Mouse (Mus musculus) ES-Bruce4 (cell line): ENCODE data around the gene Flt3. TPM values are rescaled to one million over a fixed set of nuclear protein-coding genes. Genes with fewer than 3 reads are reported as not detected.

ENCODE experiments used
- H3K27ac ChIP-seq: 2 replicates; pipeline ENCODE4 v1.5.1; 2012; ENCODE audit warnings: low read length, inconsistent platforms; ENCODE audit not compliant: insufficient read depth
- H3K27me3 ChIP-seq: 2 replicates; pipeline ENCODE4 v1.6.1; 2012; ENCODE audit warnings: mild to moderate bottlenecking, low read length, inconsistent platforms; ENCODE audit not compliant: control insufficient read depth, poor library complexity, insufficient read depth, severe bottlenecking
- H3K36me3 ChIP-seq: 2 replicates; pipeline ENCODE4 v1.6.1; 2012; ENCODE audit warnings: inconsistent platforms, mild to moderate bottlenecking, low read length, moderate library complexity; ENCODE audit not compliant: control insufficient read depth, poor library complexity, insufficient read depth, severe bottlenecking
- H3K4me1 ChIP-seq: one replicate; pipeline ENCODE4 v1.8.1; 2011; ENCODE audit warnings: low read length; ENCODE audit not compliant: control insufficient read depth, insufficient read depth
- H3K4me3 ChIP-seq: 2 replicates; pipeline ENCODE4 v1.5.1; 2011; ENCODE audit warnings: low read depth, mild to moderate bottlenecking, low read length
- H3K9ac ChIP-seq: 2 replicates; pipeline ENCODE4 v1.6.1; 2012; ENCODE audit warnings: low read depth, mild to moderate bottlenecking, inconsistent platforms; ENCODE audit not compliant: poor library complexity, severe bottlenecking
- H3K9me3 ChIP-seq: replicated peaks from 2 replicates; pipeline ENCODE4 v1.6.1; 2012; ENCODE audit warnings: mild to moderate bottlenecking, low read length, inconsistent platforms; ENCODE audit not compliant: control insufficient read depth, poor library complexity, insufficient read depth, severe bottlenecking
- CTCF ChIP-seq: IDR thresholded peaks from one replicate; pipeline ENCODE4 v1.8.1; 2011; ENCODE audit warnings: low read depth, low read length
- EP300 ChIP-seq: IDR thresholded peaks from 2 replicates; pipeline ENCODE4 v1.6.1; 2011; ENCODE audit warnings: low read depth, low read length; ENCODE audit not compliant: insufficient read depth
- POLR2A ChIP-seq: IDR thresholded peaks from one replicate; pipeline ENCODE4 v1.8.1; 2011; ENCODE audit warnings: low read length; ENCODE audit not compliant: insufficient read depth
- polyA plus RNA-seq: library from polyadenylated mRNA; stranded (reverse); fragments of >200 nt; gene quantifications from 2 replicates; pipeline ENCODE4 v1.2.4, GENCODE M21; 2011; ENCODE audit warnings: low read depth; ENCODE audit not compliant: missing spikeins, insufficient read depth, insufficient read length

Gene Flt3
- polyA plus RNA-seq, 1 experiment = 0.21 TPM

GRCm38 (mm10) chr5:147308451-147308850 is 91.8 kb downstream of the Flt3 start:
- TF ChIP-seq EP300 = no peak
- no peak for TF ChIP-seq POLR2A
- TF ChIP-seq CTCF = no peak
- H3K27ac ChIP-seq = no peak overlapping the region
- peaks cover 36% of the 10 kb centered on the region for H3K27me3 ChIP-seq
- no peak overlapping the region for H3K9ac ChIP-seq
- no peak overlapping the region for H3K4me3 ChIP-seq
- no peaks in the 10 kb centered on the region for H3K9me3 ChIP-seq
- H3K36me3 ChIP-seq = no peaks in the 10 kb centered on the region
- no peaks in the 10 kb centered on the region for H3K4me1 ChIP-seq

DNA sequence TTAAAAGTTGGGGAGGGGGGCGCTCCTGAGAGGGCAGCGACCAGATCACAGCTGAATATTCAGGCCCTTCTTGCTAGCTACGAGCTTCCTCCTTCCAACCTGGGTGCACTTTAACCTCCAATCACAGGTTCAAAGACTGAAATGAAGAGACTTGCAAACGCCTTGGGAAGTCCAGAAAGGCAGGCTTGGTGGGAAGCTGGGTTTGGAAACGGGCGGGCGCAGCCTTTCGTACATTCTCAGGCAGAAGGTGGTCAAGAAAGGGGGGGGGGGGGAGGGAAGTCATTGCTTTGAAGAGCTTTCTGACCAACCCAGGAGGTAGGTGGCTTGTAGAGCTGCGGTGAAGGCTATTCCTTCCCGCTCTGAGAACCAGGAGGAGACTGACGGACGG is 92.9 kb downstream of the Flt3 start:
- H3K9me3 ChIP-seq = no peaks in the 10 kb centered on the region
- H3K4me1 ChIP-seq = no peaks in the 10 kb centered on the region
- no peaks in the 10 kb centered on the region for H3K36me3 ChIP-seq
- peak overlapping the region; percentile 41; the same call in 1 of the 2 replicates for H3K4me3 ChIP-seq
- H3K27ac ChIP-seq = no peak overlapping the region
- TF ChIP-seq POLR2A = no peak
- no peak for TF ChIP-seq CTCF
- no peak for TF ChIP-seq EP300
- H3K27me3 ChIP-seq = peaks cover 35% of the 10 kb centered on the region
- H3K9ac ChIP-seq = no peak overlapping the region

GRCm38 (mm10) chr5:147306638-147307397 is 93.5 kb downstream of the Flt3 start, which contains the start of gene Cdx2:
Cdx2 (minus strand) TSS chr5:147307270.
- Histone ChIP-seq H3K27ac (no peak within 1 kb of the TSS), H3K4me3 (peak within 1 kb of the TSS; percentile 41), H3K27me3 (peaks cover 35% of the 10 kb centered on the region), H3K9ac (peak within 1 kb of the TSS; percentile 28), H3K9me3 (no peaks in the 10 kb centered on the region), H3K4me1 (no peaks in the 10 kb centered on the region), H3K36me3 (no peaks in the 10 kb centered on the region)
- TF ChIP-seq EP300 (no peak), CTCF (no peak), POLR2A (no peak)

DNA sequence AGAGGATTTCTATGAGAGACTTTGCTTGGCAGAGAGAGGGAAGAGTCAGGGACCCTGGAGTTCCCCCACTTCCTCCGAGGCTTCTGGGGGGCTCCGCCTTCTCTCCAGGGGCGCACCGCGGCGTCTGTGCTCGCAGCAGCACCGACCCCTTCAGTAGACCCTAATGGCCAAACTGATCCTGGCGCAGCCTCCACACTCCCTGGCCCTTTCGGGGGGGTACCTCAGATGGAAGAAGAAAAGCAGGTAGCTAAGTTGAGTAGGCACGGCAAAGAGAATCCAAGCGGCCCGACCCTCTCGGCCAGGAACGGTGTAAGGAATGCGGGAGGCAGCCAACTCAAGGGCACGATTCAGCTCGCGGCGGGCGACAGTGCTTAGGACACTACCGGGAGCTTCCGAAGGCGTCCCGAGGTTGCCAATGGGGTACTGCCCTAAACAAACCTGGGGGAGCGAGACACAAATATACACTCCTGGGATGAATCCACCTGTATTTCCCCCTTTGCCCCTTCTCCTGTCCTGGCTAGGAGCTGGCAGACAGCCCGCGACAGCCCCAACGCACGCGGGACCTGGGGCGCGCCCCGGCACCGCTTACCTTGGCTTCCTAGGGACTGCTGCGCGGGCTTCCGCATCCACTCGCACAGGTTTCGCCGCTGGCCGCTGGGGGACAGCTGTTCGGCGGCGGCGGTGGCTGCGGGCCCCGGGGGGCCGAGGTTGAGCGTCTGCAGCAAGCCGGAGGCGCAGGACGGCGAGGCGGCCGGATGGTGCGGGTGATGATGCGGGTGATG is 94.2 kb downstream of the Flt3 start:
- Histone ChIP-seq H3K27me3 (peaks cover 36% of the 10 kb centered on the region), H3K4me1 (no peaks in the 10 kb centered on the region), H3K4me3 (peak overlapping the region; percentile 41), H3K27ac (no peak overlapping the region), H3K9me3 (no peaks in the 10 kb centered on the region), H3K36me3 (no peaks in the 10 kb centered on the region), H3K9ac (peak overlapping the region; percentile 28)
- TF ChIP-seq POLR2A (no peak), EP300 (no peak), CTCF (no peak)

- Histone ChIP-seq H3K9ac (no peak overlapping the region), H3K27ac (no peak overlapping the region), H3K36me3 (no peaks in the 10 kb centered on the region), H3K4me1 (no peaks in the 10 kb centered on the region), H3K4me3 (no peak overlapping the region), H3K9me3 (no peaks in the 10 kb centered on the region), H3K27me3 (peaks cover 36% of the 10 kb centered on the region)
- no peak for TF ChIP-seq POLR2A
- no peak for TF ChIP-seq CTCF
- no peak for TF ChIP-seq EP300
Observed at GRCm38 (mm10) chr5:147305166-147305565, 95.1 kb downstream of the Flt3 start.
